Mouse (Mus musculus): Measurements from ENCODE around the gene Galnt7. TPM values are rescaled to one million over a fixed set of nuclear protein-coding genes. Genes with fewer than 3 reads are reported as not detected.

Galnt7 gene
- total and polyA plus RNA-seq, 2 experiments: 0.61 to 2.0 TPM

GRCm38 (mm10) chr8:57569886-57570285 is 82.9 kb downstream of the Galnt7 start:
- WGBS: 89% methylated on average over 6 of the region's 6 CpGs
- Histone ChIP-seq H3K4me1 (ENCODE audit: control insufficient read depth, insufficient read depth, low read length) (no peaks in the 10 kb centered on the region), H3K27me3 (ENCODE audit: control insufficient read depth, insufficient read depth, low read length) (no peaks in the 10 kb centered on the region), H3K27ac (replicated peaks; ENCODE audit: insufficient read depth, low read depth, low read length) (no peak overlapping the region), H3K36me3 (ENCODE audit: control insufficient read depth, insufficient read depth, low read length) (no peaks in the 10 kb centered on the region), H3K9ac (ENCODE audit: low read depth, low read length) (no peak overlapping the region), H3K79me2 (ENCODE audit: control insufficient read depth, insufficient read depth, low read length) (no peaks in the 10 kb centered on the region), H3K4me3 (ENCODE audit: insufficient read depth, low read depth, low read length) (no peak overlapping the region)
- DNase-seq (ENCODE audit: extremely low read depth, low read depth, low spot score): no peak
- no peak for TF ChIP-seq POLR2A (IDR thresholded peaks at IDR 0.05; ENCODE audit: extremely low read depth, insufficient read depth, low read length)
- no peak for TF ChIP-seq CTCF (IDR thresholded peaks at IDR 0.05; ENCODE audit: low read depth, low read length)

GRCm38 (mm10) chr8:57569400-57569795 is 83.4 kb downstream of the Galnt7 start:
- no peak overlapping the region for H3K4me3 ChIP-seq (ENCODE audit: insufficient read depth, low read depth, low read length)
- H3K79me2 ChIP-seq (ENCODE audit: control insufficient read depth, insufficient read depth, low read length): no peaks in the 10 kb centered on the region
- WGBS: 63% methylated on average over 11 of the region's 11 CpGs
- no peaks in the 10 kb centered on the region for H3K27me3 ChIP-seq (ENCODE audit: control insufficient read depth, insufficient read depth, low read length)
- no peak overlapping the region for H3K9ac ChIP-seq (ENCODE audit: low read depth, low read length)
- DNase-seq (ENCODE audit: extremely low read depth, low read depth, low spot score): no peak
- H3K27ac ChIP-seq (replicated peaks; ENCODE audit: insufficient read depth, low read depth, low read length): no peak overlapping the region
- no peaks in the 10 kb centered on the region for H3K4me1 ChIP-seq (ENCODE audit: control insufficient read depth, insufficient read depth, low read length)
- no peaks in the 10 kb centered on the region for H3K36me3 ChIP-seq (ENCODE audit: control insufficient read depth, insufficient read depth, low read length)
- TF ChIP-seq CTCF (IDR thresholded peaks at IDR 0.05; ENCODE audit: low read depth, low read length) (no peak), POLR2A (IDR thresholded peaks at IDR 0.05; ENCODE audit: extremely low read depth, insufficient read depth, low read length) (no peak)

GRCm38 (mm10) chr8:57568633-57569399 is 84.0 kb downstream of the Galnt7 start:
- no peaks in the 10 kb centered on the region for H3K4me1 ChIP-seq (ENCODE audit: control insufficient read depth, insufficient read depth, low read length)
- H3K36me3 ChIP-seq (ENCODE audit: control insufficient read depth, insufficient read depth, low read length): no peaks in the 10 kb centered on the region
- H3K9ac ChIP-seq (ENCODE audit: low read depth, low read length): no peak overlapping the region
- H3K4me3 ChIP-seq (ENCODE audit: insufficient read depth, low read depth, low read length): no peak overlapping the region
- no peak overlapping the region for H3K27ac ChIP-seq (replicated peaks; ENCODE audit: insufficient read depth, low read depth, low read length)
- WGBS: 93% methylated on average over 18 of the region's 18 CpGs
- TF ChIP-seq CTCF (IDR thresholded peaks at IDR 0.05; ENCODE audit: low read depth, low read length): no peak
- TF ChIP-seq POLR2A (IDR thresholded peaks at IDR 0.05; ENCODE audit: extremely low read depth, insufficient read depth, low read length): no peak
- no peak for DNase-seq (ENCODE audit: extremely low read depth, low read depth, low spot score)
- H3K79me2 ChIP-seq (ENCODE audit: control insufficient read depth, insufficient read depth, low read length): no peaks in the 10 kb centered on the region
- H3K27me3 ChIP-seq (ENCODE audit: control insufficient read depth, insufficient read depth, low read length): no peaks in the 10 kb centered on the region

GRCm38 (mm10) chr8:57567998-57568397 is 84.8 kb downstream of the Galnt7 start:
- no peaks in the 10 kb centered on the region for H3K79me2 ChIP-seq (ENCODE audit: control insufficient read depth, insufficient read depth, low read length)
- no peaks in the 10 kb centered on the region for H3K4me1 ChIP-seq (ENCODE audit: control insufficient read depth, insufficient read depth, low read length)
- no peak overlapping the region for H3K9ac ChIP-seq (ENCODE audit: low read depth, low read length)
- no peaks in the 10 kb centered on the region for H3K36me3 ChIP-seq (ENCODE audit: control insufficient read depth, insufficient read depth, low read length)
- TF ChIP-seq CTCF (IDR thresholded peaks at IDR 0.05; ENCODE audit: low read depth, low read length): no peak
- TF ChIP-seq POLR2A (IDR thresholded peaks at IDR 0.05; ENCODE audit: extremely low read depth, insufficient read depth, low read length): no peak
- DNase-seq (ENCODE audit: extremely low read depth, low read depth, low spot score): no peak
- no peak overlapping the region for H3K27ac ChIP-seq (replicated peaks; ENCODE audit: insufficient read depth, low read depth, low read length)
- no peak overlapping the region for H3K4me3 ChIP-seq (ENCODE audit: insufficient read depth, low read depth, low read length)
- no peaks in the 10 kb centered on the region for H3K27me3 ChIP-seq (ENCODE audit: control insufficient read depth, insufficient read depth, low read length)
- WGBS: 94% methylated on average over 7 of the region's 7 CpGs

GRCm38 (mm10) chr8:57565039-57565438 is 87.8 kb downstream of the Galnt7 start:
- Histone ChIP-seq H3K27me3 (ENCODE audit: control insufficient read depth, insufficient read depth, low read length) (no peaks in the 10 kb centered on the region), H3K36me3 (ENCODE audit: control insufficient read depth, insufficient read depth, low read length) (no peaks in the 10 kb centered on the region), H3K9ac (ENCODE audit: low read depth, low read length) (no peak overlapping the region), H3K27ac (replicated peaks; ENCODE audit: insufficient read depth, low read depth, low read length) (no peak overlapping the region), H3K4me1 (ENCODE audit: control insufficient read depth, insufficient read depth, low read length) (no peaks in the 10 kb centered on the region), H3K79me2 (ENCODE audit: control insufficient read depth, insufficient read depth, low read length) (no peaks in the 10 kb centered on the region), H3K4me3 (ENCODE audit: insufficient read depth, low read depth, low read length) (no peak overlapping the region)
- no peak for TF ChIP-seq POLR2A (IDR thresholded peaks at IDR 0.05; ENCODE audit: extremely low read depth, insufficient read depth, low read length)
- TF ChIP-seq CTCF (IDR thresholded peaks at IDR 0.05; ENCODE audit: low read depth, low read length): no peak
- WGBS: 56% methylated on average over 6 of the region's 6 CpGs
- no peak for DNase-seq (ENCODE audit: extremely low read depth, low read depth, low spot score)

GRCm38 (mm10) chr8:57563726-57564125 is 89.1 kb downstream of the Galnt7 start:
- TF ChIP-seq CTCF (IDR thresholded peaks at IDR 0.05; ENCODE audit: low read depth, low read length): no peak
- no peak for TF ChIP-seq POLR2A (IDR thresholded peaks at IDR 0.05; ENCODE audit: extremely low read depth, insufficient read depth, low read length)
- Histone ChIP-seq H3K27me3 (ENCODE audit: control insufficient read depth, insufficient read depth, low read length) (no peaks in the 10 kb centered on the region), H3K9ac (ENCODE audit: low read depth, low read length) (no peak overlapping the region), H3K79me2 (ENCODE audit: control insufficient read depth, insufficient read depth, low read length) (no peaks in the 10 kb centered on the region), H3K4me3 (ENCODE audit: insufficient read depth, low read depth, low read length) (no peak overlapping the region), H3K4me1 (ENCODE audit: control insufficient read depth, insufficient read depth, low read length) (no peaks in the 10 kb centered on the region), H3K36me3 (ENCODE audit: control insufficient read depth, insufficient read depth, low read length) (no peaks in the 10 kb centered on the region), H3K27ac (replicated peaks; ENCODE audit: insufficient read depth, low read depth, low read length) (no peak overlapping the region)
- WGBS: 96% methylated on average over 15 of the region's 15 CpGs
- DNase-seq (ENCODE audit: extremely low read depth, low read depth, low spot score): no peak
